Mouse (Mus musculus) cortical plate, adult 2 months (tissue): Measurements from ENCODE around the gene Ldhd. TPM values are rescaled to one million over a fixed set of nuclear protein-coding genes. Genes with fewer than 3 reads are reported as not detected.
"Not testable (repeated sequence)": the region's sequence is repeated elsewhere in the genome, so short reads cannot be mapped to it uniquely, and the experiment has no call there.

Source experiments
- H3K27ac ChIP-seq: fragments of 200-500 bp; 2 replicates; pipeline ENCODE4 v1.5.1; 2012; ENCODE audit warnings: low read length, control low read depth, inconsistent platforms; ENCODE audit not compliant: insufficient read depth
- H3K4me1 ChIP-seq: fragments of 200-500 bp; 2 replicates; pipeline ENCODE4 v1.6.1; 2011; ENCODE audit warnings: low read length; ENCODE audit not compliant: control insufficient read depth, insufficient read depth
- H3K4me3 ChIP-seq: fragments of 200-500 bp; 2 replicates; pipeline ENCODE4 v1.5.1; 2011; ENCODE audit warnings: mild to moderate bottlenecking, low read length, control low read depth; ENCODE audit not compliant: insufficient read depth
- CTCF ChIP-seq: fragments of 200-500 bp; IDR thresholded peaks from 2 replicates; pipeline ENCODE4 v1.5.1; 2011; ENCODE audit warnings: mild to moderate bottlenecking, control low read depth, low read length; ENCODE audit not compliant: insufficient read depth; ENCODE audit errors: extremely low read depth
- POLR2A ChIP-seq: fragments of 200-500 bp; IDR thresholded peaks from 2 replicates; pipeline ENCODE4 v1.6.1; 2011; ENCODE audit warnings: mild to moderate bottlenecking, low read length, control low read depth; ENCODE audit not compliant: insufficient read depth; ENCODE audit errors: extremely low read depth
- polyA plus RNA-seq: library from polyadenylated mRNA; depleted of rRNA; stranded (reverse); fragments of >200 nt; gene quantifications from 2 replicates; pipeline ENCODE4 v1.2.3, GENCODE M21; 2012; rRNA removed

The Ldhd gene
- polyA plus RNA-seq, result 21.2 and 21.6 TPM in 2 replicates

DNA sequence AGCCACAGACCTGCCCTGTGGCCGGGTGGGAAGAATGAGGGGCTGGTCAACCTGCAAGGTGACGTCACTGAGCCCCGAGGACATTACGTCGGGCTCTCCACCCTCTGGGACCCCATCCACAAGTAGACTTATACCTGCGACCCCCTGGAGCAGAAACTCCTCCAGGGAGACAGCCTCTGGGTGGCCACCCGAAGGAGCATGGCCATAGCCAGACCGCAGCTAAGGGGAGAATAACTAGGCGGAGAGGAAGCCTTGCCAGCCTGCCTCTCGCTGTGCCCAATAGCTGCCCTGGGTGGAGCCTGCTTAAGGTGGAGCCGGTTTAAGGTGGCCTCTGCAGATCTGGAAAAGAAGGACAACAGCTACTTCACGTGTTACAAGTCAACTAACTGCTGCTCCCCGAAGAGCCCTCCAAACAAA lies at the start of gene Ldhd:
Gene Ldhd, minus strand, starts transcription at position 270 of the 417 bp plus-strand sequence.
- Histone ChIP-seq H3K4me1 (peaks cover 6% of the 10 kb centered on the region), H3K27ac (peak within 1 kb of the TSS; percentile 36), H3K4me3 (peak within 1 kb of the TSS; percentile 34)
- TF ChIP-seq CTCF (no peak), POLR2A (peak; percentile 89)

DNA sequence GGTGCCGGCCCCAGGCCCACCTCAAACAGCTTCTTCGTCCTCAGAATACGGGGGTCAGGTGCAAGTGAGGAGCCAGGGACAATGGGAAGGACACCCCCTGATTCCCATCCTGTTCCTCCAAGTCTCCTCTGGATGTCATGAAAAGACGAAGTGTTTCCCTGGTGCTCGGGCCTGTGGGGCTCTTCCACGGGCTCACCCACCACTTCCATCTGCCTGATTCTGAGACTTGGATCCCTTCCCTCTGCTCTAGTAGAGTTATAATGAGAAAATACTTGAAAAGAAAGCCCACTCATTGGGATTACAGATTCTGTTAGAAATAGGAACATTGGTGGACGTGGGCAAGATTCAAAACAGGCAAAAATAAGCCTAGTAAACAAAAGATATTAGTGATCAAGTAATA lies 48.7 kb upstream of the Ldhd start:
- H3K4me1 ChIP-seq, result no peaks in the 10 kb centered on the region
- no peak overlapping the region for H3K27ac ChIP-seq
- TF ChIP-seq POLR2A (no peak), CTCF (no peak)
- no peak overlapping the region for H3K4me3 ChIP-seq

DNA sequence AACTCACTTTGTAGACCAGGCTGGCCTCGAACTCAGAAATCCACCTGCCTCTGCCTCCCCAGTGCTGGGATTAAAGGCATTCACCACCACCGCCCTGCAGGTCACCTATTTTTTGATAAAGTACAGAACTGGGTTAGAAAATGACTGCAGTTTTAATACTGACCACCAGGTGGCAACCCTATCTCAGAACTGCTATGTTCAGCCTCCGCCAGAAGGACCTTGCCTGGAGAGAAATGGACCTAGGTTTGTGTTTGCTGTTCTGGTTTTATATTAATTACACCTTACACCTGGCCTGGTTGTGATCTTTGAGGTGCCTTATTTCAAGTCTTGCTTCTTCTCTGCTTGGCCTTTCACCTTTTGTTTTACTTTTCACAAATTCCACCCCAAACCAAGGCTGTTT lies 47.9 kb upstream of the Ldhd start:
- Histone ChIP-seq H3K27ac (no peak overlapping the region), H3K4me3 (no peak overlapping the region), H3K4me1 (no peaks in the 10 kb centered on the region)
- TF ChIP-seq POLR2A (no peak), CTCF (peak; percentile 73)

DNA sequence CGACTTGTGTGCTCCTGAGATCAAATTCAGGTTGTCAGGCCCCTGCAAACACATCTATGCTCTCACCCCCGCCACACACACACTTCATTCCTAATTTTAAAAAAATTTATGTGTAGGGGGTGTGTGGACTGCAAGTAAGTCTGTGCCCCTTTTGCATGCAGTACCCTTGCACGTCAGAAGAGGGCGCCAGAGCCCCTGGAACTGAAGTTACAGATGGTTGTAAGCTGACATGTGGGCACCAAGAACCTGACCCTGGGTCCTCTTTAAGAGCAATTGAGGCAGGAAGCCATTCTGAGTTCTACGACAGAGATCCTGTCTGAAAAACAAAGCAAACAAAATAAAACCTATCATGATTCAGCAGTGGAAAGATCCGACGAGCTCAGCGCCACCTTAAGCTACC lies 46.1 kb upstream of the Ldhd start:
- TF ChIP-seq POLR2A (no peak), CTCF (peak; percentile 24; the same call in 1 of the 2 replicates)
- Histone ChIP-seq H3K4me3 (no peak overlapping the region), H3K27ac (no peak overlapping the region), H3K4me1 (no peaks in the 10 kb centered on the region)

DNA sequence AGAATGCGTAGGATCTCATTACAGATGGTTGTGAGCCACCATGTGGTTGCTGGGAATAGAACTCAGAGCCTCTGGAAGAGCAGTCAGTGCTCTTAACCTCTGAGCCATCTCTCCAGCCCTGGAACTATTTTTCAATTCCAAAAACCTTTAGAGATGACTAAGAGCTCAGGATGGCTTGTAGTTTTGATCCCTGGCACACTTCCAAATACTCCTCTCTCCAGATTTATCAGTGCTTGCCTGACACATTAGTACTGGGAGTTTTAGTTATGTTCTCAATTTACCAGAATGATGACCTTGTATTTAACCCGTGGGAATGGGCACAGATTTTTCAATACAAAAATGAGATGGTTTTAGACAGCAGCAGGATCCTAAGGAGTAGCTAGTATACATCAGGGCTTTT lies 36.6 kb upstream of the Ldhd start:
- H3K4me1 ChIP-seq, result no peaks in the 10 kb centered on the region
- H3K4me3 ChIP-seq, result no peak overlapping the region
- TF ChIP-seq CTCF (no peak), POLR2A (no peak)
- no peak overlapping the region for H3K27ac ChIP-seq

DNA sequence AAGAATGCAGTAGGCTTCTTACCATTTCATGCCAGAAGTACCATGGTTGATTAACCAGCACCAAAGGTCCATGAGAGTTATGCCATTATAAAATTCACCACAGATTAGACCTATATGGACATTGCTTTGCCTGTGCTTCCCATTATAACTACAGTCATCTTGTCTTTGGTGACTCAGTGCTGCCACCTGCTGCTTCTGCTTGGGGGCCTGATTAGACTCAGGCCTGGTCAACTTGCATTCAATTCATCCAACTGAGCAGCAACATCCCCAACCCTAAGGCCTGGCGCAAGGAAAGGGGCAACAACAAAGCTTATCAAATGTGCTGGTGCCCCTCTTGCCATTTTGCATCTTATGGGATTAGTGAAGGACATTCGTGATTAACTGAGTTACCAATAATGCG lies 32.3 kb upstream of the Ldhd start:
- Histone ChIP-seq H3K27ac (no peak overlapping the region), H3K4me1 (no peaks in the 10 kb centered on the region), H3K4me3 (no peak overlapping the region)
- TF ChIP-seq POLR2A (no peak), CTCF (peak; percentile 81)

DNA sequence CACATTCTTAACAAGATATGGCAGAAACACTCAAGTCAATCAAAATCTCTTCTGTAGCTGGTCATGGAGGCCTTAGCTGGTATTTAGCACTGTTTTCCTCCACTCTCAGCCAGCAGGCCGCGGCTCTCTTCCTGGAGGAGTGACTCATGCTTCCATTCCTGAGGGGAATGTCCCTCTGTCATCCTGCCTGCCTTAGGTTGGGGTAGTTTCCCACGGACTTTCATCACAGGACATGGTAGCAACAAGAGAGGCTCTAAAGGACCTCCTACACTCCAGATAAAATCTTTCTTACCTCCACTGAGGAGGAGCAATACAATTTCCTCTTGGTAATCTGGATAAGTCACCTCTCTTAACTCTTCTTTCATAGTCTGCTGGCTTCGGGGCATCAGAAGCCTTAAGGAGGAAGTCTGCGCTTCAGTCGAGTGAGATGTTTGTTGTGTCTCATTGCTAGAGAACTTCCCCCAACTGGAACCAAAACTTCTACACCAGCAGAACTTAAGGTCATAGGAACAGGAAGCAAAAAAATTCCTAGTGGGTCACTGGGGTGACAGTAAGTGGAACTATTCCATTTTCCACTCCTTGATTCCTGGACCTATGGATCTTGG lies 28.7 kb upstream of the Ldhd start:
- no peak for TF ChIP-seq CTCF
- no peak for TF ChIP-seq POLR2A

DNA sequence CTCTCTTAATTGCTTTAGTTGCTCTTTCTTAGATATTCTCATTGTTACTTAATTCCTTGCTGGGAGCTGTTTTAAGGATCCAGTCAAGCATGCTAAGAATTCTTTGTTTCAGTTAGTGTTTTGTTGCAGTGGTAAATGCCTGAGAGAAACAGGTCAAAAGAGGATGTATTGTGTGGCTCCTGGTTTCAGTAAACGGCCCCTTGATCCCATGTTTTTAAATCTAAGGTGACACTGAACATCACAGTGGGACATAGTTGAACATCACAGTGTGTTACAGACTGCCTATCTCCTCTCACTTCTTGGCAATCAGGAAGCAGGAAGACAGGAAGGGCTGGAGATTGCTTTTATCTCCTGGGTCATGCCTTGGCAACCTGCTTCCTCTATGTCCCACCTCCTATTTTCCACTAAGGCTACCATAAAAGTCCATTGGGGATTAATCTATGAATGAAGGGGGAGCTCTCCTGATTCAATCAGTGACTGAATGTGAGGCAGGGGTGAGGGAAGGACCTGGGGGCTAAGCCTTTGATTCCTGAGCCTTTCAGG lies 27.2 kb upstream of the Ldhd start:
- H3K4me1 ChIP-seq, result no peaks in the 10 kb centered on the region
- no peak overlapping the region for H3K4me3 ChIP-seq
- TF ChIP-seq CTCF (no peak), POLR2A (no peak)
- H3K27ac ChIP-seq, result no peak overlapping the region

More for the DNA sequence above, 28.7 kb upstream of the Ldhd start:
- no peak overlapping the region for H3K27ac ChIP-seq
- H3K4me1 ChIP-seq, result no peaks in the 10 kb centered on the region
- no peak overlapping the region for H3K4me3 ChIP-seq

DNA sequence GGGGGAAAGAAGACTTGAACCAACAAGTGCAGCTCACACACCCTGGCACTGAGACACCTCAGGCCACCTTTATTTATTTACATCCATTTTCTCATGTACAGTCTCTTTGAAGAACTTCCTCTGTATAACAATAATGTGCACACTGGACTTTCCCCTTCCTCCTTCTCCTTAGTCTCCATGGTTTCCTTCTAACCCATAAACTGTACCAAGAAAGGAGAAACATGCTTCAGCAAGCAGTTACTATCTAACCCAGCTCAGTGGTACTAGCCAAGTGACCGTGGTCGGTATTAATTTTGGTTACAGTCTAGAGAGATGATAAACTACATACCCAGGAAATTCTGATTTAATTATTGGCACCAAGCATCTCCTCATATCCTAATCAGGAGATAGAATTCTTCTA lies 23.4 kb upstream of the Ldhd start:
- H3K4me3 ChIP-seq, result no peak overlapping the region
- TF ChIP-seq CTCF (no peak), POLR2A (no peak)
- H3K27ac ChIP-seq, result no peak overlapping the region
- H3K4me1 ChIP-seq, result peaks cover 2% of the 10 kb centered on the region; the same call in 1 of the 2 replicates

DNA sequence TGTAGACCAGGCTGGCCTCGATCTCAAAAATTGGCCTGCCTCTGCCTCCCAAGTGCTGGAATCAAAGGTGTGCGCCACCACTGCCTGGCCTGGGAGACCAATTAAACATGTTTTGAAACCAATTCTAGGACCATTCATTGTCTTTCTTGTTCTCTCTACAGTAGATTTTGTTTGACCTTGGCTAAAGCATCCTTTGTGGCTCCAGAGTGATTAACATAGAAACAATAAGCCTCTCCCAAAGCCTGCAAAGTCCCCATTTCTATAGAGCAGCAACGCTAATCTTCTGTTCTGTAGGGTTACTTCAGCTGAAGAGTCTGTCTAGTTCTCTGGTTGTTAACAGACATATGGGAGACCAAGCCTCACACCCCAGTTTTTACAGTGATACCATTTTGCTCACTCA lies 20.5 kb upstream of the Ldhd start:
- TF ChIP-seq POLR2A, result no peak
- no peak for TF ChIP-seq CTCF
- H3K4me1 ChIP-seq, result peaks cover 2% of the 10 kb centered on the region; the same call in 1 of the 2 replicates
- no peak overlapping the region for H3K4me3 ChIP-seq
- no peak overlapping the region for H3K27ac ChIP-seq

DNA sequence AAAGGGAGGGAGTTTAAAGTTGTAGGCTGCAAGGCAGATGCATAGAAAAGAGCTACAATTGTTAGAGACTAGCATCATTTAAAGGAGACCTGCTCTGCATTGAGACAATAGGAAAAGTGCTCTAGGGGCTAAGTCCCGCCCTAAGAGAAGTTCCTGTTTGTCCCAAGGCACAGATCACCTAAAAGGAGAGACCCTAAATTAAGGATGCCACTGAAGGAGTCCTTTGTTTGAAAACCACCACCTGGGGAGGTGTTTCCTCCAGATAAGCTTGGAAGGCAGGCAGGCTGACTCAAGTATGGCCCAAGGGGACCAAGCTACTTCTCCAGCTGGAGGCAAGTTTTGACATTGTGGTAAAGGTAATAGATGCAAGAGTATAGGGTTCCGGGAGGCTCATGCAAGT lies 18.7 kb upstream of the Ldhd start:
- no peak for TF ChIP-seq POLR2A
- no peak for TF ChIP-seq CTCF
- Histone ChIP-seq H3K4me3 (no peak overlapping the region), H3K4me1 (peaks cover 2% of the 10 kb centered on the region; the same call in 1 of the 2 replicates), H3K27ac (no peak overlapping the region)

DNA sequence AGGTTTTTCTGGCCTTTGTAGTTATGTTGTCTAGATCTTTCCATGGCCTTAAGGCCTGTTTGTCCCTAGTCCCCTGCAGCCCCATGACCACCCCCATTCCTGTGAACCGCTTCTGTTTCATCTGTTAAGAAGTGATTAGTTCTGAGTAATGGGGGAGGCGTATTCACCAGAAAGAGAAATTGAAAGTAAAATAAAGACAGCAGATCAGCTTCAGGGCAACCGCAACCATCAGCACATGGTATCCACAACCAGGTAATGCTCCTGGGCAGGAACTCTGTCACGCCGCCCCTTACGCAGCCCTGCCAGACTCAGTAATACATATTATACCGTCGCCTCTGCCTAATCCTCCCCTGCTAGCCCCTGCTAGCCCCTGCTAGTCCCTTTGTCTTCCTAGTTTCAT lies 15.5 kb upstream of the Ldhd start:
- no peak overlapping the region for H3K4me3 ChIP-seq
- H3K27ac ChIP-seq, result no peak overlapping the region
- peaks cover 4% of the 10 kb centered on the region; the same call in 1 of the 2 replicates for H3K4me1 ChIP-seq
- TF ChIP-seq POLR2A, result no peak
- TF ChIP-seq CTCF, result no peak

DNA sequence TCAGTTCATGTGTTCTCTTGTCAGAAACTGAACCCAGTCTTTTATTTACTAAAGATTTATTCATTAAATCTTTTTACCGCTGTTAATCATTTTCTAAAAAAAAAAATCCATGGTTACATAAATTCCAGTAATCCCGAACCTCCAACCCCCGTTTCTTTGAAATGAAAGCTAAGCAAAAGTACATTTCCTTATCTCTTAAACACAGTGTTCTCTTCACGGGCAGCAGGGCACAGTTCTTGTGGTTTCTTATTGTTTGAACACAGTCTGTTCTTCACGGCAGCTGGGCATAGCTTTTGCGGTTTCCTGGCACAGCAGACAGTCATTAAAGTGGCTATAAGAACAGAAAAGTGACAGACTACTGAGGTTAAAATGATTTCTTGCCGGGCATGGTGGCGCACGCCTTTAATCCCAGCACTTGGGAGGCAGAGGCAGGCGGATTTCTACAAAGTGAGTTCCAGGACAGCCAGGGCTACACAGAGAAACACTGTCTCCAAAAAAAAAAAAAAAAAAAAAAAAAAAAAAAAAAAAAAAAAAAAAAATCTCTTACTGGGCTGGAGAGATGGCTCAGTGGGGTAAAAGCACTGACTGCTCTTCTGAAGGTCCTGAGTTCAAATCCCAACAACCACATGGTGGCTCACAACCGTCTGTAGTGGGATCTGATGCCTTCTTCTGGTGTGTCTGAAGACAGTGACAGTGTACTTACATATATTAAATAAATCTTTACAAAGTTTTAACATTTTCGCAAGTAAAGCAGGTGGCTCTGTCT lies 14.3 kb upstream of the Ldhd start:
- H3K4me1 ChIP-seq, H3K27ac ChIP-seq: not testable (repeated sequence)
- peak overlapping the region; percentile 67 for H3K4me3 ChIP-seq
